Mouse (Mus musculus) stomach, postnatal 0 days (tissue): ENCODE data around the gene Qsox1.

Experiments used
- CTCF ChIP-seq: IDR thresholded peaks from 2 replicates; pipeline ENCODE4 v1.5.1; 2016; ENCODE audit warnings: antibody characterized with exemption, low read depth, mild to moderate bottlenecking, moderate library complexity
- EP300 ChIP-seq: optimal IDR thresholded peaks from 2 replicates; pipeline ENCODE3; 2016; ENCODE audit warnings: antibody characterized with exemption

- TF ChIP-seq CTCF (no peak), EP300 (no peak)
Observed at GRCm38 (mm10) chr1:155731156-155731555, 81.5 kb downstream of the Qsox1 start.
